Mouse (Mus musculus) kidney, postnatal 14 days (tissue): ENCODE measurements around the gene Fam222a.

Source experiments
- DNase-seq: peaks from one replicate; pipeline ENCODE4 v3.0.0; 2022; ENCODE audit warnings: mixed read lengths

Fam222a gene

DNA sequence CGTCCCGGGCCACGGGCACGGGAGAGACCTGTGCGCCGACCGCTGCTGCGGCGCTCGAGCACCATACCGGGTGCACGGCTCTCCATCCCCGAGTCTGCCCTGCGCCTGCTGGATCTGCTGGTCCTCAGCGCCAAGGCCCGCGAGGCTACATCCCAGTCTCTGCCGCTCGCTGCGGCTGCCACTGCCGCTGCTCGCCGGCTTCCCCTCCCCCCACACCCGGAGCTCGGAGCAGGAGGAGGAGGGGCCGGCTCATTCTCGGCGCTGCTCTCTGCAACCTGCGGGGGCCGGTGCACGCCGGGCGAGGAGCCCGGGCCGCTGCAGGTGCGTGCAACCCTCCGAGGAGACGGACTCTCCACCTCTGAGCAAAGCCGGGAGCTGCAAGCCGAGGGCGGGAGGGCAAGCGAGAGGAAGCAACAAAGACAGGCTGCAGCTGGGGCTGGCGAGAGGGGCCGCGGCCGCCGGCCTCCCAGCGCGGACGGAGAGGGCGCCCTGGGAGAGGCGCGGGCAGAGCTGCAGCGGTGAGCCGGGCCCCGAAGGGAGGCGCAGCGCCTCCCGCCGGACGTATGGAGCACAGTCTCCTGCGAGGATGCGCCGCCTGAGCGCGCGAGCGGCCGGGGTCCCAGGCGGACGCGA is at the start of gene Fam222a:
Fam222a (plus strand) TSS at position 452 of the 633 bp plus-strand sequence.
- peak; percentile 84 for DNase-seq

GRCm38 (mm10) chr5:114528355-114528754 is 39.5 kb upstream of the Fam222a start:
- peak; percentile 16 for DNase-seq

- no peak for DNase-seq
Measured at GRCm38 (mm10) chr5:114530337-114530736, 37.5 kb upstream of the Fam222a start.

DNA sequence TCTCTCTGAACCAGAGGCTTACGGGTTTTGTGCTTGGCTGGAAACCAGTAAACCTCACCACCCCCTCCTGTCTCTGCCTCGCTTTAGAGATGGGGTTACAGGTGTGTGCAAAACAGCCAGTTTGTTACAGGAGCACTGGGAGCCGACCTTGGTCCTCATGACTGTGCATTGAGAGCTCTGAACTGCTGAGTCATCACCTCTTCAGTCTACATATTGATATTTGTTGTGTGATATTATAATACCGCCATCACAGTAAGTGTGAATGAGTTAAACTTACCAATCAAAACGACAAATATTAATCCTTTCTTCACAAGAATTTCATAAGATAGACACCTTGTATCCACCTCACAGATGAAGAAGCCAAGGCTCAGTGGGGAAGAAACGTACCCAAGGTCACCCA is 35.8 kb upstream of the Fam222a start:
- no peak for DNase-seq

DNA sequence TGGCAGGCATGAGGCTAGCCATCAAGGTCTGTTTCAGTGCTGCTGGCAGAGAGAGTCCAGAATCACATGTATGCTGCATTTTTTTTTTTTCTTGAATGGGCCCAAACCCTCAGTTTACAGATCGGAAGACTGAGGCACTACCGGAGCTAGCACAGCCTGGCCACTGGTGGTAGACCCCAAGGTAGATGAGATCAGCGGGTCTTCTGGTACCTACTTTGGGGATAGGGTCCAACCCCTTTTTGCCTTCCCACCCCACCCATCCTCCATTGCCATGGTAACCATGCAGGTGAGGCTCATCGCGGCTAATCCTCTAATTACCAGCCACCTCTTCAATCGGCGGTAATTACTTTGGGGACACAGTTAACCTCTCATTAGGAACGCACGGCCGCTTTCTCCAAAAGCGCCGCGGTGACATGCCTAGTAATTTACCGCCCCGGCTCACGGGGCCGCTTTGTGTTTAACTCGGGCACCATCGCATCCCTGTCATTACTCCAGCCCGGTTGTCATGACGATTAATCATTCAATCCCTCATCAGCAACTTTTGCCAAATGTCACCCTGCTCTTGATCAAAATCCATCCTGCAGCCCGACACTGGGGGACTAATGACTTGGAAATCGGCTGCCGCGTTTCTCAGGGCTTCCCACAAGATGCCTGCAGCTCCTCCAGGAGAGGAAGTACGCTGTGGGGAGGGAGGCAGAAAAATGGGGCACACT is 30.4 kb upstream of the Fam222a start:
- no peak for DNase-seq

- DNase-seq, result peak; percentile 47
Measured at GRCm38 (mm10) chr5:114538021-114538405, 29.8 kb upstream of the Fam222a start.

DNA sequence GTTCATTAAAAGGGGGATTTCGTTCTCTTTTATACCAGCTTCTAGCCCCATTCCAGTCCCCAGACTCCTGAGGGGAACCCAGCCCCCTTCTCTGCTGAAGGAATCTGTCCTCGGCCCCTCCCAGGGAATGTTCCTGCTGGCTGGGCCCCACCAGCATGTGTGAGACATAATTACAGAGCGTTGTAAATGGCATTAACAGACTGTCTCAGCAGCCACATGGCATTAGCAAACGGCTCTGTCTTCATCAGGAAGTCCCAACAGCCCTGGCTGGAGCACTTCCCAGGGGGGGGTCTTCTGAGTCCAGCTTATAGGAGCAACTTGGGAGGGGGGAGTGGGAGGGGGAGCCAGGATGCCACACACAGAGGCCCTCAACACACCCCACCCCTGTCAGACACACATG is 29.1 kb upstream of the Fam222a start:
- no peak for DNase-seq

- DNase-seq, result no peak
Measured at GRCm38 (mm10) chr5:114539766-114540165, 28.1 kb upstream of the Fam222a start.

GRCm38 (mm10) chr5:114541656-114542445 is 26.0 kb upstream of the Fam222a start:
- DNase-seq, result no peak

- DNase-seq, result no peak
Measured at GRCm38 (mm10) chr5:114543656-114544055, 24.2 kb upstream of the Fam222a start.

GRCm38 (mm10) chr5:114544205-114544604 is 23.6 kb upstream of the Fam222a start:
- no peak for DNase-seq

- no peak for DNase-seq
Measured at GRCm38 (mm10) chr5:114545076-114545475, 22.7 kb upstream of the Fam222a start.

- no peak for DNase-seq
Measured at GRCm38 (mm10) chr5:114548976-114549375, 18.8 kb upstream of the Fam222a start.

GRCm38 (mm10) chr5:114549770-114550169 is 18.0 kb upstream of the Fam222a start:
- no peak for DNase-seq

DNA sequence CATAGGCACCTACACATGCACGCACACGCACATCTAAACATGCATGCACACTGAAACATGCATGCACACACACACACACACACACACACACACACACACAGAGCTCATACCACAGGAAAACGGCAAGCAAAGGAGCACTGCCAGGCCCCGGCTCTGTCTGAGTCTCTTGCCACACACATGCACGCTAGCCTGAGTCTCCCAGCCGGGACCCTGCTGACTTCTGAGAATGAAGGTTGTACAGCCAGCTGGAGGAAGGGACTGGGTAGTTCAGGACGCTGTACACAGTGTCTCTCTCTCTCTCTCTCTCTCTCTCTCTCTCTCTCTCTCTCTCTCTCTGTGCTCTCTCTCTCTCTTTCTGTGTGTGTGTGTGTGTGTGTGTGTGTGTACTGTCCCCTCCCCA is 17.4 kb upstream of the Fam222a start:
- no peak for DNase-seq

DNA sequence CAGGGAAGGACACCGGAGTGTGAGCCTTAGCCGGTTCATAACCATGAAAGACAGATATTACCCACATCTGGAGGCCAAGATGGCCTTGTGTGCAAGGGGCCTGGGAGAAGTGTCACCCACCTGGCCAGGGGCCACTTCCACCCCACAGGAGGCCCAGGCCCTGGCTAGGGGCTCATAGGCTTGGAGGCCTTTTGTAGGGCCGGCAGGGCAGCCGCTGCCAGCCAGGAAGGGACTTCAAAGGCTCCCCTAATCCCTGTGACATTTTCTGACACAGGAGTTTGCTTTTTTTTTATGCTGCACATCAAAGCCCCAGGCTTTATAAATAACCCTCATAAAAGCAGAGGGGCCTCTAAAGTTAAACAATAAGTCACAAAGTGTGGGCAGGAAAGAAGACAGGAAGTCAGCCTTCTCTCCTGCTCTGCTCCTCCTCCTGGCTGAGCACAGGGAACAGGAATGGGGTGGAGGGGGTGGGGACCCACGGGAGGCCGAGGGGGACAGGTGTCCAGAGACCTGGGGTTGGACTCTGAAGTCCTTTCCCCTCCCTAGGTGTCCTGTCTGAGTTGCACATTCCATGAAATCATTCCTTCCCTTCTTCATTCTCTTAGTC is 16.8 kb upstream of the Fam222a start:
- DNase-seq, result no peak

DNA sequence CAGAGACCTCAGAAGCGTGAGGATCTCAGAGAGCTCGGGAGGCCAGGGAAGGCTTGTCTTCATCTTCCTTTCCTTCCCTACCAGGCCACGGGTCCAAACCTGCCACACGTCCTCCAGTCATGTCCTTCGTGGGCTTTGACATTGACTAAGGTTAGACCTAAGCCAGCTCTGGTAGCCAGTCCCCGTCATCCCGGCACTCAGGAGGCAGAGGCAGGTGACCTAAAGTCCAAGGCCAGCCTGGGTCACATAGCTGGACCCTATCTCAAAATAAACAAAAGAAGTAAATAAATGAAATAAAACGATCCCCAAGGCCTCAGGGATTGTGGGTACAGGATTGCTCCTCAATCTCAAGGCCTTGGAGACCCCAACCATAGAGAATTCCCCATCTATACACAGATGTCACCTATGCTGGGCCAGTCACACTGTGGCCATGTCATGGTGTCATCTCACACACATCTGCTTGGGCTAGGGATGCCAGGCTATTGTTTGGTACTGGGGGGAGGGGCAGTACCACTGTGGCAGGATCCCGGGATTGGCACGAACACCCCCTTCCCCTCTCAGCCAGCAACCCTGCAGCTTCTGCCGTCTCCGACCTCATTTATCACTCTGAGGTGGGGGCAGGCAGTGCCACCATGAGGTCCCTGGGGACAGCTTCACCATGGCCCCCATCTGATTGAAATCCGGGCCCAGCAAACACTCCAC is 15.2 kb upstream of the Fam222a start:
- no peak for DNase-seq

GRCm38 (mm10) chr5:114553706-114554105 is 14.1 kb upstream of the Fam222a start:
- DNase-seq, result no peak

DNA sequence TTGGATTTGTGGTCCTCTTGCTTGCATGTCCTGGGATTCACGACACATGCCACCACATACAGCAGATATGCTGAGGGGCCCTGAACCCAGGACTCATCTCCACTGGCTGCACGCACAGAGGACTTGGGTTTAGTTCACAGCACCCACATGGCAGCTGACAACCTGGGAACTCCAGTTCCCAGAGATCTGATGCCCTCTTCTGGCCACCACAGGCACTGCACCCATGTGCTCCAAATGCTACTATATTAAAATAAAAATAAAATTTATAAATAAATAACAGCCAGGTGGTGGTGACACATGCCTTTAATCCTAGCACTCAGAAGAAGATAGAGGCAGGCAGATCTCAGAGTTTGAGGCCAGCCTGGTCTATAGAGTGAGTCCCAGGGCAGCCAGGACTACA is 12.4 kb upstream of the Fam222a start:
- DNase-seq, result no peak

DNA sequence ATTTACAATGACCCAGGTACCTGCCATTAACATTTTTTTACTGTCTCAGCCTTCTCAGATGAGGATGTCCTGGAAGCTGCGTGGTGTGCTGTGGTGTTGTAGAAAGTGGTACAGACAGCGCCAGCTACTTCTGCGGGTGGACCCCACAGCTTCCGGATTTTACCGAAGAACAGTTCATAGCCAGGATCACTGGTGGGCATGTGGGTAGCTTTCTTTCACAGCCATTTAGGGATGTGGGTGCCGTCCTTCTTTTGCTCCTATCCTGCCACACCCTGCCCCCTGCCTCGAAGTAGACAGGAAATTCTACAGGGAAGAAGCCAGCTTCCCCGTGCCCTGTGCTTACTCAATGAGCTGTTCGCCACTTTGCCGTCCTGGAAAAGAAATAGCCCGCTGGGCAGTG is 11.7 kb upstream of the Fam222a start:
- DNase-seq, result no peak

GRCm38 (mm10) chr5:114557765-114558731 is 9.8 kb upstream of the Fam222a start:
- no peak for DNase-seq

DNA sequence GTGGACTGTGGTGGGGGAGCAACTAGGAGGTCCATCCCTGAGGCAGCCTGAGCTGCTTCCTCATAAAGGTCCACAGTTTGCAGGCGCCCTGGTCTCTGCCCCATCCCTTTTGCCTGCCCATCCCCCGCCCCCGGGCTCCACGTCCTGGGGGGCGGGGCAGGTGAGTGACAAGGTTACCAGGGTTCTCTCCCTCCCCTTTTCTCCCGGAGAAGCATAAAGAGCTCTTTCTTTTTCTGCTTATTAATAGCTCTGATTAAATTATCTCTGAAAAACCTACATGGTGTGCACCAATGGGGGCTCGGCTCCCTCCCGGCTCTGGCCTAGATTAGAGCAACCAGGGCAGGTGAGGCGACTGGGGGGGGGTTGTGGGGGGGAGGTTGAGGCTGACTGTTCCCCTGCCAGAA is 7.3 kb upstream of the Fam222a start:
- no peak for DNase-seq
